Comparison of ENCODE assay signal across 8 mouse cellular contexts in genomic region chr15:84231721-84232561, GRCm38 (mm10). TPM values are rescaled to one million over a fixed set of nuclear protein-coding genes. Genes with fewer than 3 reads are reported as not detected.
DNase-seq lines count a peak whose midpoint lies in the region; ATAC-seq lines count a peak whose summit lies in the region.

Parvb (plus strand) TSS chr15:84232043.

- H3K4me3 ChIP-seq in embryonic facial prominence, embryonic 15.5 days (replicated peaks), result peak within 1 kb of the TSS; percentile 49
- peak within 1 kb of the TSS; percentile 53 for H3K4me3 ChIP-seq in limb, embryonic 15.5 days
- peak within 1 kb of the TSS; percentile 41 for H3K4me3 ChIP-seq in midbrain, embryonic 14.5 days (replicated peaks; ENCODE audit: low read depth, low read length)

- ATAC-seq in embryonic facial prominence, embryonic 15.5 days (ENCODE audit: insufficient number of reproducible peaks, low FRiP score, low TSS enrichment, low read depth), result peak; percentile 40; the same call in 1 of the 2 replicates
- peak; percentile 12; the same call in 1 of the 2 replicates for ATAC-seq in limb, embryonic 15.5 days (ENCODE audit: insufficient number of reproducible peaks, low FRiP score, low TSS enrichment, low read depth)
- ATAC-seq in midbrain, embryonic 14.5 days (ENCODE audit: low FRiP score, low TSS enrichment), result peak; percentile 31

- 2% methylated on average over 53 of the region's 53 CpGs for WGBS in embryonic facial prominence, embryonic 15.5 days
- 2% methylated on average over 50 of the region's 53 CpGs for WGBS in limb, embryonic 15.5 days
- under 1% methylated on average over 53 of the region's 53 CpGs for WGBS in midbrain, embryonic 14.5 days

- H3K9me3 ChIP-seq in embryonic facial prominence, embryonic 15.5 days (replicated peaks), result no peaks in the 10 kb centered on the region
- peaks cover 2% of the 10 kb centered on the region; the same call in 1 of the 2 replicates for H3K9me3 ChIP-seq in limb, embryonic 15.5 days
- no peaks in the 10 kb centered on the region for H3K9me3 ChIP-seq in midbrain, embryonic 14.5 days (ENCODE audit: control insufficient read depth, low read length)

- H3K36me3 ChIP-seq in embryonic facial prominence, embryonic 15.5 days, result no peaks in the 10 kb centered on the region
- no peaks in the 10 kb centered on the region for H3K36me3 ChIP-seq in limb, embryonic 15.5 days
- H3K36me3 ChIP-seq in midbrain, embryonic 14.5 days (ENCODE audit: control insufficient read depth, insufficient read depth, low read length), result no peaks in the 10 kb centered on the region

- peak; percentile 81 for DNase-seq in 3134 (ENCODE audit: extremely low read depth, insufficient read length, low spot score)
- DNase-seq in adrenal gland, postnatal 36 days, result peak; percentile 70 to 83
- DNase-seq in heart, adult 9 months (ENCODE audit: low spot score in 2 of 2), result peak; percentile 72 to 74
- DNase-seq in kidney, adult 9 months, result peak; percentile 55
- peak; percentile 58 for DNase-seq in midbrain, embryonic 14.5 days
- DNase-seq in testis, postnatal 10 days (ENCODE audit: low spot score), result peak; percentile 63

- H3K4me1 ChIP-seq in embryonic facial prominence, embryonic 15.5 days, result peaks cover 27% of the 10 kb centered on the region
- H3K4me1 ChIP-seq in limb, embryonic 15.5 days, result peaks cover 19% of the 10 kb centered on the region
- peaks cover 42% of the 10 kb centered on the region for H3K4me1 ChIP-seq in midbrain, embryonic 14.5 days (ENCODE audit: control insufficient read depth, insufficient read depth, low read length)

- H3K27ac ChIP-seq in embryonic facial prominence, embryonic 15.5 days (replicated peaks), result no peak within 1 kb of the TSS
- peak within 1 kb of the TSS; percentile 51 for H3K27ac ChIP-seq in limb, embryonic 15.5 days
- peak within 1 kb of the TSS; percentile 81 for H3K27ac ChIP-seq in midbrain, embryonic 14.5 days (replicated peaks; ENCODE audit: low read depth, low read length)

- peak within 1 kb of the TSS; percentile 92 for H3K4me2 ChIP-seq in embryonic facial prominence, embryonic 15.5 days (replicated peaks)
- peak within 1 kb of the TSS; percentile 93 for H3K4me2 ChIP-seq in limb, embryonic 15.5 days
- H3K4me2 ChIP-seq in midbrain, embryonic 14.5 days (ENCODE audit: low read length), result peak within 1 kb of the TSS; percentile 86

- H3K27me3 ChIP-seq in embryonic facial prominence, embryonic 15.5 days, result 0 out of 2 replicates have a peak, but pooled peaks cover 4% of the 10 kb centered on the region
- H3K27me3 ChIP-seq in limb, embryonic 15.5 days, result peaks cover 21% of the 10 kb centered on the region
- H3K27me3 ChIP-seq in midbrain, embryonic 14.5 days (ENCODE audit: control insufficient read depth, insufficient read depth, low read length), result no peaks in the 10 kb centered on the region

- H3K9ac ChIP-seq in embryonic facial prominence, embryonic 15.5 days, result peak within 1 kb of the TSS; percentile 31
- peak within 1 kb of the TSS; percentile 33 for H3K9ac ChIP-seq in limb, embryonic 15.5 days
- peak within 1 kb of the TSS; percentile 54 for H3K9ac ChIP-seq in midbrain, embryonic 14.5 days (replicated peaks; ENCODE audit: low read length)

RNA-seq across cellular contexts. Expression of gene Parvb, which starts in this region (rescaled TPM):
- total RNA-seq in adrenal gland, postnatal 36 days (2021), result 10 to 100 TPM; 18.0 to 24.1 TPM
- polyA plus RNA-seq in embryonic facial prominence, embryonic 15.5 days (2015; fragmentation: Nextera tagmentation; extraction: Ambion mirVana), result 4.5 and 4.8 TPM in 2 replicates
- 3.2 and 5.1 TPM in 2 replicates for polyA plus RNA-seq in limb, embryonic 15.5 days (2015; fragmentation: Nextera tagmentation; extraction: Ambion mirVana)
- polyA plus RNA-seq in midbrain, embryonic 14.5 days (2014; fragmentation: Nextera tagmentation; extraction: Ambion mirVana), result 4.4 and 4.9 TPM in 2 replicates
